Mouse (Mus musculus): Measurements from ENCODE around the gene Angptl8. TPM values are rescaled to one million over a fixed set of nuclear protein-coding genes. Genes with fewer than 3 reads are reported as not detected.

Gene Angptl8
- polyA plus RNA-seq, 1 experiment from 2014 or later: 1.2 TPM

- H3K4me1 ChIP-seq (replicated peaks): peaks cover 44% of the 10 kb centered on the region
- peak overlapping the region; percentile 96 for H3K27ac ChIP-seq
- no peaks in the 10 kb centered on the region for H3K27me3 ChIP-seq
- peak overlapping the region; percentile 88 for H3K4me3 ChIP-seq
- H3K36me3 ChIP-seq: peaks cover 32% of the 10 kb centered on the region
- H3K9me3 ChIP-seq (replicated peaks): no peaks in the 10 kb centered on the region
- H3K4me2 ChIP-seq: peak overlapping the region; percentile 73
- 53% methylated on average over 3 of the region's 3 CpGs for WGBS
- peak overlapping the region; percentile 48 for H3K9ac ChIP-seq
- no peak for ATAC-seq (replicated peaks; ENCODE audit: insufficient number of reproducible peaks, insufficient read depth, low FRiP score, low read depth)
Observed at GRCm38 (mm10) chr9:21796919-21797318, 38.4 kb upstream of the Angptl8 start.

- Histone ChIP-seq H3K27me3 (no peaks in the 10 kb centered on the region), H3K9me3 (replicated peaks) (no peaks in the 10 kb centered on the region), H3K9ac (peak overlapping the region; percentile 93), H3K27ac (peak overlapping the region; percentile 96), H3K4me2 (peak overlapping the region; percentile 73), H3K4me3 (peak overlapping the region; percentile 88), H3K36me3 (peaks cover 28% of the 10 kb centered on the region), H3K4me1 (replicated peaks) (peaks cover 34% of the 10 kb centered on the region)
- 0% methylated on average over 26 of the region's 26 CpGs for WGBS
- peak; percentile 73 for ATAC-seq (replicated peaks; ENCODE audit: insufficient number of reproducible peaks, insufficient read depth, low FRiP score, low read depth)
Observed at GRCm38 (mm10) chr9:21797921-21798344, 37.4 kb upstream of the Angptl8 start.

GRCm38 (mm10) chr9:21798345-21799009 lies 36.8 kb upstream of the Angptl8 start, which contains the start of gene Kank2:
Kank2 (minus strand) TSS chr9:21798744.
- peak; percentile 82 for ATAC-seq (replicated peaks; ENCODE audit: insufficient number of reproducible peaks, insufficient read depth, low FRiP score, low read depth)
- no peaks in the 10 kb centered on the region for H3K27me3 ChIP-seq
- H3K9ac ChIP-seq: peak within 1 kb of the TSS; percentile 93
- no peaks in the 10 kb centered on the region for H3K9me3 ChIP-seq (replicated peaks)
- peak within 1 kb of the TSS; percentile 96 for H3K27ac ChIP-seq
- H3K4me2 ChIP-seq: peak within 1 kb of the TSS; percentile 73
- peak within 1 kb of the TSS; percentile 88 for H3K4me3 ChIP-seq
- H3K4me1 ChIP-seq (replicated peaks): peaks cover 29% of the 10 kb centered on the region
- H3K36me3 ChIP-seq: peaks cover 23% of the 10 kb centered on the region
- under 1% methylated on average over 51 of the region's 52 CpGs for WGBS

GRCm38 (mm10) chr9:21799010-21799350 lies 36.3 kb upstream of the Angptl8 start:
- no peak for ATAC-seq (replicated peaks; ENCODE audit: insufficient number of reproducible peaks, insufficient read depth, low FRiP score, low read depth)

GRCm38 (mm10) chr9:21801121-21801520 lies 34.2 kb upstream of the Angptl8 start:
- no peak overlapping the region for H3K27ac ChIP-seq
- ATAC-seq (replicated peaks; ENCODE audit: insufficient number of reproducible peaks, insufficient read depth, low FRiP score, low read depth): no peak
- no peak overlapping the region for H3K9ac ChIP-seq
- no peak overlapping the region for H3K4me2 ChIP-seq
- 0 out of 2 replicates have a peak, but pooled peaks cover 3% of the 10 kb centered on the region for H3K36me3 ChIP-seq
- 85% methylated on average over 7 of the region's 7 CpGs for WGBS
- no peak overlapping the region for H3K4me3 ChIP-seq
- peaks cover 29% of the 10 kb centered on the region for H3K4me1 ChIP-seq (replicated peaks)
- no peaks in the 10 kb centered on the region for H3K9me3 ChIP-seq (replicated peaks)
- no peaks in the 10 kb centered on the region for H3K27me3 ChIP-seq

More at GRCm38 (mm10) chr9:21799010-21799350, 36.3 kb upstream of the Angptl8 start:
- no peak overlapping the region for H3K9ac ChIP-seq
- H3K27me3 ChIP-seq: no peaks in the 10 kb centered on the region
- peak overlapping the region; percentile 96 for H3K27ac ChIP-seq
- peaks cover 34% of the 10 kb centered on the region for H3K4me1 ChIP-seq (replicated peaks)
- no peaks in the 10 kb centered on the region for H3K9me3 ChIP-seq (replicated peaks)
- 61% methylated on average over 3 of the region's 3 CpGs for WGBS
- H3K4me2 ChIP-seq: peak overlapping the region; percentile 73
- H3K4me3 ChIP-seq: peak overlapping the region; percentile 88
- peaks cover 18% of the 10 kb centered on the region for H3K36me3 ChIP-seq

- Histone ChIP-seq H3K4me3 (no peak overlapping the region), H3K27me3 (no peaks in the 10 kb centered on the region), H3K4me1 (replicated peaks) (peaks cover 25% of the 10 kb centered on the region), H3K9ac (no peak overlapping the region), H3K36me3 (0 out of 2 replicates have a peak, but pooled peaks cover 3% of the 10 kb centered on the region), H3K4me2 (no peak overlapping the region), H3K27ac (no peak overlapping the region), H3K9me3 (replicated peaks) (no peaks in the 10 kb centered on the region)
- WGBS: 94% methylated on average over 7 of the region's 7 CpGs
- no peak for ATAC-seq (replicated peaks; ENCODE audit: insufficient number of reproducible peaks, insufficient read depth, low FRiP score, low read depth)
Observed at GRCm38 (mm10) chr9:21801591-21801990, 33.7 kb upstream of the Angptl8 start.

- no peaks in the 10 kb centered on the region for H3K9me3 ChIP-seq (replicated peaks)
- H3K4me1 ChIP-seq (replicated peaks): peaks cover 13% of the 10 kb centered on the region
- H3K36me3 ChIP-seq: 0 out of 2 replicates have a peak, but pooled peaks cover 3% of the 10 kb centered on the region
- peak overlapping the region; percentile 32 for H3K4me3 ChIP-seq
- 20% methylated on average over 13 of the region's 13 CpGs for WGBS
- peak overlapping the region; percentile 74 for H3K27ac ChIP-seq
- peak overlapping the region; percentile 59 for H3K4me2 ChIP-seq
- H3K9ac ChIP-seq: peak overlapping the region; percentile 36; the same call in 1 of the 2 replicates
- no peaks in the 10 kb centered on the region for H3K27me3 ChIP-seq
- ATAC-seq (replicated peaks; ENCODE audit: insufficient number of reproducible peaks, insufficient read depth, low FRiP score, low read depth): peak; percentile 92
Observed at GRCm38 (mm10) chr9:21803986-21804644, 31.2 kb upstream of the Angptl8 start.

- no peaks in the 10 kb centered on the region for H3K27me3 ChIP-seq
- peaks cover 13% of the 10 kb centered on the region; the same call in 1 of the 2 replicates for H3K4me1 ChIP-seq (replicated peaks)
- H3K4me2 ChIP-seq: no peak overlapping the region
- no peak overlapping the region for H3K27ac ChIP-seq
- H3K9me3 ChIP-seq (replicated peaks): no peaks in the 10 kb centered on the region
- 55% methylated on average over 3 of the region's 3 CpGs for WGBS
- ATAC-seq (replicated peaks; ENCODE audit: insufficient number of reproducible peaks, insufficient read depth, low FRiP score, low read depth): no peak
- peaks cover 3% of the 10 kb centered on the region; the same call in 1 of the 2 replicates for H3K36me3 ChIP-seq
- H3K9ac ChIP-seq: no peak overlapping the region
- H3K4me3 ChIP-seq: no peak overlapping the region
Observed at GRCm38 (mm10) chr9:21806363-21806762, 28.9 kb upstream of the Angptl8 start.

- Histone ChIP-seq H3K9me3 (replicated peaks) (no peaks in the 10 kb centered on the region), H3K27ac (no peak overlapping the region), H3K4me3 (no peak overlapping the region), H3K9ac (no peak overlapping the region), H3K4me2 (no peak overlapping the region), H3K27me3 (no peaks in the 10 kb centered on the region), H3K4me1 (replicated peaks) (peaks cover 13% of the 10 kb centered on the region; the same call in 1 of the 2 replicates), H3K36me3 (peaks cover 4% of the 10 kb centered on the region)
- no peak for ATAC-seq (replicated peaks; ENCODE audit: insufficient number of reproducible peaks, insufficient read depth, low FRiP score, low read depth)
- 80% methylated on average over 11 of the region's 11 CpGs for WGBS
Observed at GRCm38 (mm10) chr9:21806976-21807375, 28.3 kb upstream of the Angptl8 start.

- 59% methylated on average over 3 of the region's 3 CpGs for WGBS
- ATAC-seq (replicated peaks; ENCODE audit: insufficient number of reproducible peaks, insufficient read depth, low FRiP score, low read depth): no peak
Observed at GRCm38 (mm10) chr9:21808561-21808960, 26.7 kb upstream of the Angptl8 start.

GRCm38 (mm10) chr9:21811170-21811569 lies 24.1 kb upstream of the Angptl8 start:
- Histone ChIP-seq H3K36me3 (peaks cover 23% of the 10 kb centered on the region), H3K4me2 (no peak overlapping the region), H3K4me1 (replicated peaks) (0 out of 2 replicates have a peak, but pooled peaks cover 4% of the 10 kb centered on the region), H3K27me3 (no peaks in the 10 kb centered on the region), H3K4me3 (no peak overlapping the region), H3K9ac (no peak overlapping the region), H3K27ac (no peak overlapping the region), H3K9me3 (replicated peaks) (no peaks in the 10 kb centered on the region)
- no peak for ATAC-seq (replicated peaks; ENCODE audit: insufficient number of reproducible peaks, insufficient read depth, low FRiP score, low read depth)
- WGBS: 87% methylated on average over 5 of the region's 5 CpGs

More at GRCm38 (mm10) chr9:21808561-21808960, 26.7 kb upstream of the Angptl8 start:
- H3K9me3 ChIP-seq (replicated peaks): no peaks in the 10 kb centered on the region
- no peak overlapping the region for H3K27ac ChIP-seq
- no peaks in the 10 kb centered on the region for H3K27me3 ChIP-seq
- H3K4me1 ChIP-seq (replicated peaks): peaks cover 13% of the 10 kb centered on the region; the same call in 1 of the 2 replicates
- no peak overlapping the region for H3K4me3 ChIP-seq
- H3K9ac ChIP-seq: no peak overlapping the region
- peaks cover 16% of the 10 kb centered on the region for H3K36me3 ChIP-seq
- H3K4me2 ChIP-seq: no peak overlapping the region

Data from heart, embryonic 15.5 days (tissue).